Mouse (Mus musculus): Measurements from ENCODE around the gene Jpt1. TPM values are rescaled to one million over a fixed set of nuclear protein-coding genes. Genes with fewer than 3 reads are reported as not detected.
"Not testable (repeated sequence)": the region's sequence is repeated elsewhere in the genome, so short reads cannot be mapped to it uniquely, and the experiment has no call there.

Gene Jpt1
- polyA plus RNA-seq, 1 experiment from 2014 or later = 1,597 TPM

- Histone ChIP-seq H3K4me3 (ENCODE audit: low read depth, low read length) (peak overlapping the region; percentile 96), H3K9me3 (replicated peaks; ENCODE audit: control insufficient read depth, low read length, poor library complexity, severe bottlenecking) (no peaks in the 10 kb centered on the region), H3K9ac (ENCODE audit: low read depth, low read length) (peak overlapping the region; percentile 92), H3K4me1 (ENCODE audit: control insufficient read depth, insufficient read depth, low read length) (peaks cover 15% of the 10 kb centered on the region), H3K27ac (ENCODE audit: low read length) (peak overlapping the region; percentile 99), H3K27me3 (ENCODE audit: control insufficient read depth, insufficient read depth, low read depth, low read length) (no peaks in the 10 kb centered on the region), H3K4me2 (ENCODE audit: low read length) (peak overlapping the region; percentile 85), H3K36me3 (ENCODE audit: control insufficient read depth, insufficient read depth, low read length) (0 out of 2 replicates have a peak, but pooled peaks cover 8% of the 10 kb centered on the region)
- ATAC-seq = peak; percentile 75
- 0% methylated on average over 43 of the region's 84 CpGs for WGBS
Observed at GRCm38 (mm10) chr11:115535401-115536037, 21.3 kb upstream of the Jpt1 start.

GRCm38 (mm10) chr11:115534759-115535371 is 20.7 kb upstream of the Jpt1 start:
- peak overlapping the region; percentile 96 for H3K4me3 ChIP-seq (ENCODE audit: low read depth, low read length)
- WGBS = 6% methylated on average over 11 of the region's 11 CpGs
- no peaks in the 10 kb centered on the region for H3K27me3 ChIP-seq (ENCODE audit: control insufficient read depth, insufficient read depth, low read depth, low read length)
- no peaks in the 10 kb centered on the region for H3K9me3 ChIP-seq (replicated peaks; ENCODE audit: control insufficient read depth, low read length, poor library complexity, severe bottlenecking)
- peaks cover 9% of the 10 kb centered on the region; the same call in 1 of the 2 replicates for H3K36me3 ChIP-seq (ENCODE audit: control insufficient read depth, insufficient read depth, low read length)
- peak overlapping the region; percentile 99 for H3K27ac ChIP-seq (ENCODE audit: low read length)
- peaks cover 15% of the 10 kb centered on the region for H3K4me1 ChIP-seq (ENCODE audit: control insufficient read depth, insufficient read depth, low read length)
- H3K4me2 ChIP-seq (ENCODE audit: low read length) = peak overlapping the region; percentile 85
- peak overlapping the region; percentile 92 for H3K9ac ChIP-seq (ENCODE audit: low read depth, low read length)
- ATAC-seq = no peak

- not testable (repeated sequence) for H3K4me1 ChIP-seq (ENCODE audit: control insufficient read depth, insufficient read depth, low read length); H3K9me3 ChIP-seq (replicated peaks; ENCODE audit: control insufficient read depth, low read length, poor library complexity, severe bottlenecking); H3K4me2 ChIP-seq (ENCODE audit: low read length); H3K27ac ChIP-seq (ENCODE audit: low read length); ATAC-seq; H3K4me3 ChIP-seq (ENCODE audit: low read depth, low read length); H3K27me3 ChIP-seq (ENCODE audit: control insufficient read depth, insufficient read depth, low read depth, low read length); H3K9ac ChIP-seq (ENCODE audit: low read depth, low read length)
- 85% methylated on average over 3 of the region's 3 CpGs for WGBS
- peaks cover 36% of the 10 kb centered on the region for H3K36me3 ChIP-seq (ENCODE audit: control insufficient read depth, insufficient read depth, low read length)
Observed at GRCm38 (mm10) chr11:115526446-115526845, 12.3 kb upstream of the Jpt1 start.

DNA sequence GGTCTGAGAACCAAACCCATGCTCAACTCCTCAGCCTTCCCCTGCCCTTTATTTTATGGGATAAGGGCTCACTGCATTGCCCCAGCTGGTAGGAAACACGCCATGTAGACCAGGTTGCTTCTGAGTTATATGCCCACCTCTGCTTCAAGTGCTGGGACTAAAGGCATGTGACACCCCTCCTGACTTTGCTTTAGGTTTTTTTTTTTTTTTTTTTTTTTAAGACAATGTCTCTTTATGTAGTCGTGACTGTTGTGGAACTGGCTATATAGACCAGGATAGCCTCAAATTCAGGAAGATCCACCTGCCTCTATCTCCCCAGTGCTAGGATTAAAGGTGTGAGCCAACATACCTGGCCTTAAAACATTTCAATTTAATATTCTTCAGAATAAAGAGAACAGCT is 8.5 kb upstream of the Jpt1 start:
- no peak overlapping the region for H3K9ac ChIP-seq (ENCODE audit: low read depth, low read length)
- peaks cover 29% of the 10 kb centered on the region for H3K36me3 ChIP-seq (ENCODE audit: control insufficient read depth, insufficient read depth, low read length)
- no peak overlapping the region for H3K27ac ChIP-seq (ENCODE audit: low read length)
- ATAC-seq = no peak
- no peaks in the 10 kb centered on the region for H3K9me3 ChIP-seq (replicated peaks; ENCODE audit: control insufficient read depth, low read length, poor library complexity, severe bottlenecking)
- WGBS = 70% methylated on average over 2 of the region's 2 CpGs
- no peaks in the 10 kb centered on the region for H3K4me1 ChIP-seq (ENCODE audit: control insufficient read depth, insufficient read depth, low read length)
- no peak overlapping the region for H3K4me2 ChIP-seq (ENCODE audit: low read length)
- no peak overlapping the region for H3K4me3 ChIP-seq (ENCODE audit: low read depth, low read length)
- no peaks in the 10 kb centered on the region for H3K27me3 ChIP-seq (ENCODE audit: control insufficient read depth, insufficient read depth, low read depth, low read length)

GRCm38 (mm10) chr11:115522238-115522637 is 8.1 kb upstream of the Jpt1 start:
- Histone ChIP-seq H3K27ac (ENCODE audit: low read length) (no peak overlapping the region), H3K9ac (ENCODE audit: low read depth, low read length) (no peak overlapping the region), H3K4me2 (ENCODE audit: low read length) (no peak overlapping the region), H3K9me3 (replicated peaks; ENCODE audit: control insufficient read depth, low read length, poor library complexity, severe bottlenecking) (no peaks in the 10 kb centered on the region), H3K4me3 (ENCODE audit: low read depth, low read length) (no peak overlapping the region), H3K36me3 (ENCODE audit: control insufficient read depth, insufficient read depth, low read length) (peaks cover 26% of the 10 kb centered on the region), H3K27me3 (ENCODE audit: control insufficient read depth, insufficient read depth, low read depth, low read length) (no peaks in the 10 kb centered on the region), H3K4me1 (ENCODE audit: control insufficient read depth, insufficient read depth, low read length) (no peaks in the 10 kb centered on the region)
- ATAC-seq = no peak
- 96% methylated on average over 2 of the region's 2 CpGs for WGBS

GRCm38 (mm10) chr11:115521080-115521479 is 6.9 kb upstream of the Jpt1 start:
- ATAC-seq = no peak
- no peak overlapping the region for H3K4me2 ChIP-seq (ENCODE audit: low read length)

DNA sequence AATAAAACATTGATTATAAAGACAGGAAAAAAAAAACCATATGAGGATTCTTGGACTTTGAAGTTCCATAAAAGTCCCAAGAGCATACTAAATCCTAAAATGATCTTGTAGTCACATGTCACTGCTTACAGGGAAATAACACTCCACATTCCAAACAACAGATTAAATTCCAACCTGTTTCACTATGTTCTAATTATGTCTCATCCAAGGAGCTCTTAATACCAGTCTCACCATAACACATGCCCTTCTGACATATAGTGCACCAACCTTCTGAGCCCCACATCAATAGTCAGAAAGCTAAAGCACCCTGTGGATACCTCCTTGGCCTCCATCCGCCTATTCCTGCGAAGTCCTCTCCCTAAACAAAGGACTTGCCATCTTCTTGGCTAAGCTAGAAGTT is 6.0 kb upstream of the Jpt1 start:
- no peak for ATAC-seq
- Histone ChIP-seq H3K27ac (ENCODE audit: low read length) (no peak overlapping the region), H3K9me3 (replicated peaks; ENCODE audit: control insufficient read depth, low read length, poor library complexity, severe bottlenecking) (no peaks in the 10 kb centered on the region), H3K4me3 (ENCODE audit: low read depth, low read length) (no peak overlapping the region), H3K4me1 (ENCODE audit: control insufficient read depth, insufficient read depth, low read length) (no peaks in the 10 kb centered on the region), H3K27me3 (ENCODE audit: control insufficient read depth, insufficient read depth, low read depth, low read length) (no peaks in the 10 kb centered on the region), H3K4me2 (ENCODE audit: low read length) (no peak overlapping the region), H3K36me3 (ENCODE audit: control insufficient read depth, insufficient read depth, low read length) (peaks cover 15% of the 10 kb centered on the region), H3K9ac (ENCODE audit: low read depth, low read length) (no peak overlapping the region)
- WGBS = 47% methylated on average over 2 of the region's 2 CpGs

More at GRCm38 (mm10) chr11:115521080-115521479, 6.9 kb upstream of the Jpt1 start:
- H3K4me1 ChIP-seq (ENCODE audit: control insufficient read depth, insufficient read depth, low read length) = no peaks in the 10 kb centered on the region
- H3K4me3 ChIP-seq (ENCODE audit: low read depth, low read length) = no peak overlapping the region
- H3K27me3 ChIP-seq (ENCODE audit: control insufficient read depth, insufficient read depth, low read depth, low read length) = no peaks in the 10 kb centered on the region
- no peak overlapping the region for H3K27ac ChIP-seq (ENCODE audit: low read length)
- H3K36me3 ChIP-seq (ENCODE audit: control insufficient read depth, insufficient read depth, low read length) = peaks cover 17% of the 10 kb centered on the region
- H3K9ac ChIP-seq (ENCODE audit: low read depth, low read length) = no peak overlapping the region
- WGBS = 93% methylated on average over 4 of the region's 4 CpGs
- H3K9me3 ChIP-seq (replicated peaks; ENCODE audit: control insufficient read depth, low read length, poor library complexity, severe bottlenecking) = no peaks in the 10 kb centered on the region

GRCm38 (mm10) chr11:115519581-115519980 is 5.4 kb upstream of the Jpt1 start:
- no peak overlapping the region for H3K9ac ChIP-seq (ENCODE audit: low read depth, low read length)
- WGBS = 91% methylated on average over 3 of the region's 3 CpGs
- H3K4me1 ChIP-seq (ENCODE audit: control insufficient read depth, insufficient read depth, low read length) = no peaks in the 10 kb centered on the region
- no peak overlapping the region for H3K27ac ChIP-seq (ENCODE audit: low read length)
- no peak overlapping the region for H3K4me3 ChIP-seq (ENCODE audit: low read depth, low read length)
- no peak for ATAC-seq
- no peaks in the 10 kb centered on the region for H3K27me3 ChIP-seq (ENCODE audit: control insufficient read depth, insufficient read depth, low read depth, low read length)
- H3K4me2 ChIP-seq (ENCODE audit: low read length) = no peak overlapping the region
- H3K36me3 ChIP-seq (ENCODE audit: control insufficient read depth, insufficient read depth, low read length) = peaks cover 9% of the 10 kb centered on the region
- H3K9me3 ChIP-seq (replicated peaks; ENCODE audit: control insufficient read depth, low read length, poor library complexity, severe bottlenecking) = no peaks in the 10 kb centered on the region

DNA sequence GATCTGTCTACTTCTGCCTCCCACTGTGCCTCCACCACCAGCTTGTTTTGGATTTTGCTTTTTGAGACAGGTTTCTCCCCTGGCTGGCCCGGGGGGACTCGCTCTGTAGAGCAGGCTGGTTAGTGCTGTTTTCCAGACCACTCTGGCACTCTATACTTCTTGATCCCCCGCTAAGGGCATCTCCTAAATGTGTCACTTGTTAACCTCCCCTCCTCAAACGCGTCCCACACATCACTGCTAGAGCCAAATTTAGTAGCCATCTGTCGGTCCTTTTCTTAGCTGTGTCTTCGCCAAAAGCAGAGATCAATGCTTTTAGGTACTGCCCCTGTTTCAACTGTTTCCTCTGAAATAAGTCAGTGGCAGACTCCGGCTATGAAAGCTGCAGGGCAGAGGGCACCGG is 4.5 kb upstream of the Jpt1 start:
- H3K27me3 ChIP-seq (ENCODE audit: control insufficient read depth, insufficient read depth, low read depth, low read length) = no peaks in the 10 kb centered on the region
- no peak overlapping the region for H3K4me2 ChIP-seq (ENCODE audit: low read length)
- H3K4me1 ChIP-seq (ENCODE audit: control insufficient read depth, insufficient read depth, low read length) = no peaks in the 10 kb centered on the region
- WGBS = 81% methylated on average over 9 of the region's 9 CpGs
- H3K4me3 ChIP-seq (ENCODE audit: low read depth, low read length) = no peak overlapping the region
- H3K9me3 ChIP-seq (replicated peaks; ENCODE audit: control insufficient read depth, low read length, poor library complexity, severe bottlenecking) = no peaks in the 10 kb centered on the region
- no peak overlapping the region for H3K9ac ChIP-seq (ENCODE audit: low read depth, low read length)
- H3K27ac ChIP-seq (ENCODE audit: low read length) = no peak overlapping the region
- no peak for ATAC-seq
- H3K36me3 ChIP-seq (ENCODE audit: control insufficient read depth, insufficient read depth, low read length) = peaks cover 6% of the 10 kb centered on the region; the same call in 1 of the 2 replicates

Data from midbrain, embryonic 16.5 days (tissue).